Mouse (Mus musculus) forebrain, embryonic 10.5 days (tissue): ENCODE measurements around the gene Emilin2. TPM values are rescaled to one million over a fixed set of nuclear protein-coding genes. Genes with fewer than 3 reads are reported as not detected.
"Not testable (repeated sequence)": the region's sequence is repeated elsewhere in the genome, so short reads cannot be mapped to it uniquely, and the experiment has no call there.

Experiments used
- DNase-seq: peaks from one replicate; pipeline ENCODE4 v3.0.0-alpha.2; 2017; ENCODE audit warnings: low spot score; ENCODE audit errors: extremely low spot score
- H3K27ac ChIP-seq: fragments of 300-500 bp; sonication (generic); 2 replicates; pipeline ENCODE4 v1.5.1; 2016; ENCODE audit warnings: mild to moderate bottlenecking
- H3K27me3 ChIP-seq: fragments of 300-500 bp; sonication (generic); 2 replicates; pipeline ENCODE4 v1.6.1; 2016; ENCODE audit warnings: mild to moderate bottlenecking; ENCODE audit not compliant: poor library complexity, severe bottlenecking
- H3K36me3 ChIP-seq: fragments of 300-500 bp; sonication (generic); replicated peaks from 2 replicates; pipeline ENCODE4 v1.6.1; 2016; ENCODE audit warnings: mild to moderate bottlenecking, moderate library complexity
- H3K4me1 ChIP-seq: fragments of 300-500 bp; sonication (generic); 2 replicates; pipeline ENCODE4 v1.6.1; 2016
- H3K4me3 ChIP-seq: fragments of 300-500 bp; sonication (generic); 2 replicates; pipeline ENCODE4 v1.5.1; 2016; ENCODE audit warnings: mild to moderate bottlenecking, moderate library complexity
- H3K9me3 ChIP-seq: fragments of 300-500 bp; sonication (generic); 2 replicates; pipeline ENCODE4 v1.6.1; 2016; ENCODE audit warnings: mild to moderate bottlenecking, moderate library complexity
- WGBS: fragments of 180-500 bp; shearing (Covaris S2); methylation state at CpG from one replicate; pipeline ENCODE4 v1.1.7; 2016; 5-methylcytosine and 5-hydroxymethylcytosine counted together
- polyA plus RNA-seq: library from polyadenylated mRNA; unstranded; fragments of >200 nt; fragmentation: Nextera tagmentation; extraction: Ambion mirVana; gene quantifications from 2 replicates; pipeline ENCODE4 v1.2.1, GENCODE M21; 2016

The Emilin2 gene
- polyA plus RNA-seq = 19.7 and 22.6 TPM in 2 replicates

DNA sequence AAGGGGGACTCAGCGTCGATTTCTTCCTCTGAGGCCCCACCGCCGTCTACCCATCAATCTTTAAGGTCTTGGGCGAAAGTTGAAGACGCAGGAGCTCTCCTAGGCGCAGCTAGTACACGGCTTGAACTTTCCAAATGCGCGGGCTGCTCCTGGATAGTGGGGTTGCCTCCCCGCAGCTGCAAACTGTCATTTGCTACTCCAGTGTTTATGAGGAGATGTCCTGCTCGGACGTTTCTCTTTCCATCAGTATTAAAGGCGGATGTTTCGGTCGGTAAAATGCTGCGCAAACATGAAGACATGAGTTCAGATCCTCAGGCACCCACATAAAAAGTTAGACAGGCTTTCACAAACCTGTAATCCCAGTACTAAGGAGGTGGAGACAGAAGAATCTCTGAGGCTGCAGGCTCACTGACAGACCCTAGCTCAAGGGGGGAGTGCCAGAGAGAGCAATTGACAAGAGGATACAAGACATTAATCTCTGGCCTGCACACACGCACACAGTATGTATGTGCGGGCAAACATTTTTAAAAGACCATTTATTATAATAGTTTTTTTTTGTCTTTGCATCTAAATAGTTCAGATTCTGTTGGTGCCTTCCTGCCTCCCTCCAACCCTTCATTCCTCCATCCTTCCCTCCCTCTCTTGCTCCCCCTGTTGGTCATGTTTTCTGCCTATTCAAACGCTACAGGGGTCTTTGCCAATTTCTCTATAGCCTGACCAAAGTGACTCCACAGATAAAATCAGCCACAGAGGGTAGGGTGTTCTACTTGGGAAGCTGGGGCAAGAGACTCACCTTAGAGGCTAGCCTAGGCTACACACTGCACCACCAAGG, at the start of gene Emilin2:
Emilin2 (minus strand) TSS at position 639 of the 832 bp plus-strand sequence.
- H3K9me3 ChIP-seq = no peaks in the 10 kb centered on the region
- H3K27me3 ChIP-seq = peaks cover 29% of the 10 kb centered on the region
- 6% methylated on average over 20 of the region's 20 CpGs for WGBS
- peak within 1 kb of the TSS; percentile 83 for H3K4me3 ChIP-seq
- H3K4me1 ChIP-seq = peaks cover 41% of the 10 kb centered on the region
- peak within 1 kb of the TSS; percentile 91 for H3K27ac ChIP-seq
- DNase-seq = peak; percentile 48
- H3K36me3 ChIP-seq = 0 out of 2 replicates have a peak, but pooled peaks cover 2% of the 10 kb centered on the region

DNA sequence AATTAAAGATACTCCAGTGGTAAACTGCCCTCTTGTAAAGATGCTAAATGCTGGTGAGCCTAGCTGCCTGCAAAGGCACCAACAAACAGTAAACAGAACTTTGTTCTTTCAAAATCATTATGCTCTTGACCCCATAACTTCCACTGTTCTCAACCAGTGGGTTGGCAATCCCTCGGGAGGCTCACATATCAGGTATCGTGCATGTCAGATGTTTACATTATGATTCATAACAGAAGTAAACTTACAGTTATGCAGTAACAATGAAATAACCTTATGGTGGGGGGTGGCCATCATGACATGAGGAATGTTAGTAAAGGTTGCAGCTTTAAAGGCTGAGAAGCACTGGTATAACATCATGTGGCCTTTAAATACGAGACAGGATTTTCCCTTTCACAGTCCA, 43.7 kb upstream of the Emilin2 start:
- H3K9me3 ChIP-seq = no peaks in the 10 kb centered on the region
- no peak for DNase-seq
- no peak overlapping the region for H3K4me3 ChIP-seq
- H3K27ac ChIP-seq = no peak overlapping the region
- 98% methylated on average over 3 of the region's 3 CpGs for WGBS
- H3K27me3 ChIP-seq = no peaks in the 10 kb centered on the region
- H3K4me1 ChIP-seq = no peaks in the 10 kb centered on the region
- peaks cover 97% of the 10 kb centered on the region for H3K36me3 ChIP-seq

DNA sequence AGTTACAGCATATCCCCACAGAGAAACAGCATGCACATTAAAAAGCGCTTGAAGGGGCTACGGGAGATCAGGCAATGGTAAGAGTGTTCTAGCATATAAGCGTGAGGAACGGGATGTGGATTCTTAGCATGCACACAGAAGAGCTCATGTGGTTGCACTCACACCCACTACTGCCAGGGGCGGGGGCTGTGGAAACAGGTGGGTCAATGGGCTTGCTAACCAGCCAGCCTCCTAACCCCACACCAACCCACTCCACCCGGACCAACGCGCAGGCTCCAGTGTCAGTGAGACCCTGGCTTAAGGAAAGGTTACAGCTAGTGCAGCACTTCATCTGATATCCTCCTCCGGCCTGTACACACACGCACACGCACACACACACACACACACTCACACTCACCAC, 42.4 kb upstream of the Emilin2 start:
- WGBS = 94% methylated on average over 11 of the region's 11 CpGs
- peaks cover 97% of the 10 kb centered on the region for H3K36me3 ChIP-seq

DNA sequence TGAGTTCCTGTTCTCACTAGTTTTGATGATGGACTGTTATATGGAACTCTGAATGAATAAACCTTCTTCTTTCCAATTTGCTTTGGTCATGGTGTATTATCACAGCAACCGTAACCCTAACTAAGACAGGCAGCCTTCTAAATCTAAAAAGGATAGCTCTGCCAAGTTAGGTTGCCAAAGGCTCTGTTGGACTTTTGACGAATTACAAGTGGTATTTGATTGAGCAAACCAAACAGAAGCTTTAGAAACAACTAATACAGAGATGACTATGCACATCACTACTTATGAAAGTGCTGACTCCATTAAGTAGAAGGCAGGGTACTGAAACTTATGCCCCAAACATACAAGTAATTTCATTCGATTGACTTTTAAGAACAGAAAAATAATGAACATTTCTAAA, 36.4 kb upstream of the Emilin2 start:
- DNase-seq = no peak
- Histone ChIP-seq H3K27me3 (no peaks in the 10 kb centered on the region), H3K4me3 (no peak overlapping the region), H3K9me3 (no peaks in the 10 kb centered on the region), H3K27ac (no peak overlapping the region), H3K36me3 (peaks cover 98% of the 10 kb centered on the region), H3K4me1 (no peaks in the 10 kb centered on the region)
- WGBS = 92% methylated on average over 3 of the region's 3 CpGs

More for the DNA sequence above, 42.4 kb upstream of the Emilin2 start:
- Histone ChIP-seq H3K27ac (no peak overlapping the region), H3K4me1 (no peaks in the 10 kb centered on the region), H3K27me3 (no peaks in the 10 kb centered on the region), H3K4me3 (no peak overlapping the region), H3K9me3 (no peaks in the 10 kb centered on the region)
- DNase-seq = no peak

DNA sequence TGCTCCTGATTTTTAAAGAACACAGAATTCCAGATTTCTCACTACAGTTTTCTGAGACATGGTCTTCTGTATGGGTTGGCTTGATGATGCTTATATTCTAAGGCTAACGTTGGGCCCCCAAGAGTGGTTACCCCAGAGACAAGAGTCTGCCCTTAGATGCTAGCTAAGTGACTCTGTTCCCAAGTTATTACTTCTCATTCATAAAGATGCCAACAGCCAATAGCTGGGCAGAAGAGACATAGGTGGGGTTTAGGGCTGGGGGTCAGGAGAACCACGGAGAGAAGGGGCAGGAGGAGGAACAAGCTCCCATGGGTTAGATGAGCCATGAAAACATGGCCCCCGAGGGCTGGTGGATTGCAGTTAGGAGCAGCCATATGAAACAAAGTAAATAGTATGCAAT, 30.2 kb upstream of the Emilin2 start:
- no peaks in the 10 kb centered on the region for H3K27me3 ChIP-seq
- H3K4me1 ChIP-seq = no peaks in the 10 kb centered on the region
- H3K4me3 ChIP-seq = no peak overlapping the region
- WGBS = 87% methylated on average over 3 of the region's 3 CpGs
- peaks cover 60% of the 10 kb centered on the region for H3K36me3 ChIP-seq
- peak; percentile 12 for DNase-seq
- H3K9me3 ChIP-seq = no peaks in the 10 kb centered on the region
- no peak overlapping the region for H3K27ac ChIP-seq

DNA sequence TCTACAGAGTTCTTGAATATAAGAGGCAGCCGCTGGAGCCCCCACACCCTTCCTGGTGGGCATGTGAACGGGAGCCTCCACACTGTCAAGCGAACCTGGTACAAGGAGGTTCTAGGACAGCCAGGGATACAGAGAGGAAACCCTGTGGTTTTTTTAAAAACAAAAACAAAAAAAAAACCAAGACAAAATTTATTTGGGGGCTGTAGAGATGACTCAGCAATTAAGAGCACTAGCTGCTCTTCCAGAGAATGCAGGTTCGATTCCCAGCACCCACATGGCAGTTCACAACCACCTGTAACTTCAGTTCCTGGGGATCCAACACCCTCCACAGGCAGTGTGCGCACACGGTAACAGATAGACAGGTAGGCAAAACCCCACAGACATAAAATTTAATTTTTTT, 26.8 kb upstream of the Emilin2 start:
- 96% methylated on average over 6 of the region's 6 CpGs for WGBS
- Histone ChIP-seq H3K27ac (no peak overlapping the region), H3K9me3 (no peaks in the 10 kb centered on the region), H3K36me3 (peaks cover 29% of the 10 kb centered on the region), H3K27me3 (no peaks in the 10 kb centered on the region), H3K4me3 (no peak overlapping the region), H3K4me1 (no peaks in the 10 kb centered on the region)
- no peak for DNase-seq

DNA sequence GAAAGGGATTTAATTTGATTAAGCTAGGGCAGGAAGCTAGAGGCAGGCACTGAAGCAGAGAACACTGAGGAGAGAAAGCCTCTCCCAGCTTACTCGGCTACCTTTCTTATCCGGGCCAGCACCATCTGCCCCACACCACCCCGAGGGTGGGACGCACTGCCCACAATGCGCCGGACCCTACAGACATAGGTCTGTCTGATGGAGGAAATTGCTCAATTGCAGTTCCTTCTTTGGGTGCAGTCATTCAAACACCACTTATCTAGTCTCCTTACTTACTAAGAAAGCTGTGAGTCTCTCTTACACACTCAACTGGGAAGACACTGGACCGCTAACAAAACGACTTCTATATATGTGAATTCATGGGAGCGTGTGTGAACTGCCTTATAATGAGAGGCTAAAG, 25.8 kb upstream of the Emilin2 start:
- H3K4me3 ChIP-seq = no peak overlapping the region
- H3K36me3 ChIP-seq = peaks cover 18% of the 10 kb centered on the region
- 93% methylated on average over 9 of the region's 9 CpGs for WGBS
- H3K4me1 ChIP-seq = no peaks in the 10 kb centered on the region
- no peak overlapping the region for H3K27ac ChIP-seq
- H3K9me3 ChIP-seq = no peaks in the 10 kb centered on the region
- H3K27me3 ChIP-seq = no peaks in the 10 kb centered on the region
- no peak for DNase-seq

DNA sequence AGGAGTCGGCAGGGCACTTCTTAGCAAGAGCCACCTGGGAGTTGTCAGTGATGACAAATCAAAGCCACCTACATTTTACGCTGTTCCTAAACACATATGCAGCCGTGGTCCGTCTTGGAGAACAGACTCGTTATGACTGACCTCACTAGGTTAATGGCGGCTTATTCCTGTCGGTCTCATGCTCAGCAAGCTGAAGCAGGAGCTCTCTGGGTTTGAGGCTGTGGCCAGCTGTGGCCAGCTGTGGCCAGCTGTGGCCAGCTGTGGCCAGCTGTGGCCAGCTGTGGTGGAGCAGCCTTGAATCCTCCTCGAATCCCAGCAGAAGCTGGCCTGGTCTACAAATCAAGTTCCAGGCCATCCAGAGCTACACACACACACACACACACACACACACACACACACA, 24.6 kb upstream of the Emilin2 start:
- WGBS = 92% methylated on average over 8 of the region's 8 CpGs

DNA sequence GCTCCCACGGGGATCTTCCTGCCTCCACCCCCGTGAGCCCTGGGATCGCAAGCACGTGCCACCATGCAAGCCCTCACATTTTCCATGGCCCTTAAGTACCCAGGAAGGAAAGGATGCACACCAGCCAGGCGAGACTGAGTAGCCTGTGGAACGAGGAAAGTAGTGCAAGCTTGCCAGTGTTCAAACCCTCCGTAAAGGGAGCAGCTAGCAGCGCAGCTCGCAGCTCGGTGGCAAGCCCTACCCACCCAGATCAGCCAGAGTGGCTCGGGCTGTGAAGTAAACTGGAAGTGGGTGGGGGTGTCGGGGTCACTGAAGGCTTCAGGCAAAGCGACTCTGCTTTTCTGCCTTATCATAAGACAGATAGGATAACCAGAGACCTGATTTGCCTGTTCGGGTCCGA, 20.5 kb upstream of the Emilin2 start:
- DNase-seq = no peak
- 80% methylated on average over 15 of the region's 15 CpGs for WGBS

More for the DNA sequence above, 24.6 kb upstream of the Emilin2 start:
- Histone ChIP-seq H3K4me1 (no peaks in the 10 kb centered on the region), H3K27me3 (no peaks in the 10 kb centered on the region), H3K36me3 (peaks cover 7% of the 10 kb centered on the region), H3K4me3 (no peak overlapping the region), H3K9me3 (no peaks in the 10 kb centered on the region), H3K27ac (no peak overlapping the region)
- no peak for DNase-seq

DNA sequence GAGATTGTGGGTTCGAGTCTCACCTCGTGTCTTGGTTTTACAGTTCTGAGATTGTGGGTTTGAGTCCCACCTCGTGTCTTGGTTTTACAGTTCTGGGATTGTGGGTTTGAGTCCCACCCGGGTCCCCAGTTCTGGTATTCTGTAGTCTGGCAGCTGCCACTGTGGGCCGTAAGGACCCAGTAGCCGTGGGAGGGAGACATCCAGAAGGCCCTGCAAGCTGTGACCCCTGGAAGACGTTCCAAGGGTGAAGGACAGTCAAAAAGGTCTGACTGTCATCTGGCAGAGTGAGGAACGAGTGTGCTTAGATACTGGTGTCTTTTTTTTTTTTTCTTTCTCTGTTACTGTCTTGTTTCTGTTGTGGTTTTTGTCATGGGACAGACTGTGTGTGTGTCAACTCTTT, 9.0 kb upstream of the Emilin2 start:
- not testable (repeated sequence) for H3K27me3 ChIP-seq, DNase-seq, H3K27ac ChIP-seq, H3K9me3 ChIP-seq, H3K36me3 ChIP-seq, H3K4me3 ChIP-seq, H3K4me1 ChIP-seq
- WGBS = 93% methylated on average over 8 of the region's 8 CpGs

More for the DNA sequence above, 20.5 kb upstream of the Emilin2 start:
- H3K27me3 ChIP-seq = no peaks in the 10 kb centered on the region
- H3K4me3 ChIP-seq = no peak overlapping the region
- H3K27ac ChIP-seq = no peak overlapping the region
- no peaks in the 10 kb centered on the region for H3K4me1 ChIP-seq
- H3K9me3 ChIP-seq = no peaks in the 10 kb centered on the region
- no peaks in the 10 kb centered on the region for H3K36me3 ChIP-seq

DNA sequence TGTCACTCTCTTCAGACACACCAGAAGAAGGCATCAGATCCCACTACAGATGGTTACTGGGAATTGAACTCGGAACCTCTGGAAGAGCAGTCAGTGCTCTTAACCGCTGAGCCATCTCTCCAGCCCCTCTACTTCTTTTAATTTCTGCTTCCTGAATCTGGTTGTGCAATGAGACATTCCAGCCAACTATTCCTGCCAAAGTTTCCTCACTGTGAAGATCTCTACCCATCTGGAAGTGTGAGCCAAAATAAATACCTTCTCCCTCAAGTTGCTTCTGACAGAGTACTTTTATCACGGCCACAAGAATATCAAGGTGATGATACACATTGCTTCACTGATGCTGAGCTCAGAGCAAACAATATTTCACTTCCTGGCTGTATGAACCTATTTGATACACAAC, 7.6 kb upstream of the Emilin2 start:
- 97% methylated on average over 3 of the region's 3 CpGs for WGBS
- no peak overlapping the region for H3K27ac ChIP-seq
- DNase-seq = no peak

DNA sequence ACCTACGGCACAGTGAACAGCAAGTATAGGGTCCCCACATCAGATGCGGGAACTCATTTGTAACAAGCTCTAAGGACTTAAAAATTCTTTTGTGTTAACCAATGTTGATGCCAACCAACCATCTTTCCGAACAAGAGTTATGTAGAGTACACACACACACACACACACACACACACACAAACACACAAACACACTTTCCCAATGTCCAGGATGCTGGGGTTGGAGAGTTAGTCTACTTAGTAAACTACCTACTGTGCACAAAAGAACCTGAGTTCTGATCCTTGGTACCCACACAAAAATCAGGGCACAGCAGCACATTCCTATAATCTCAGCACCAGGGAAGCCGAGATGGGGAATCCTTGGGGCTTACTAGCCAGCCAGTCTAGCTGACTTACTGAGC, 5.8 kb upstream of the Emilin2 start:
- DNase-seq = no peak
- no peaks in the 10 kb centered on the region for H3K9me3 ChIP-seq
- 95% methylated on average over 4 of the region's 4 CpGs for WGBS
- peaks cover under 1% of the 10 kb centered on the region; the same call in 1 of the 2 replicates for H3K4me1 ChIP-seq
- no peaks in the 10 kb centered on the region for H3K27me3 ChIP-seq
- H3K36me3 ChIP-seq = no peaks in the 10 kb centered on the region
- H3K27ac ChIP-seq = no peak overlapping the region
- no peak overlapping the region for H3K4me3 ChIP-seq

More for the DNA sequence above, 7.6 kb upstream of the Emilin2 start:
- Histone ChIP-seq H3K9me3 (no peaks in the 10 kb centered on the region), H3K36me3 (no peaks in the 10 kb centered on the region), H3K4me3 (no peak overlapping the region), H3K27me3 (no peaks in the 10 kb centered on the region), H3K4me1 (no peaks in the 10 kb centered on the region)

DNA sequence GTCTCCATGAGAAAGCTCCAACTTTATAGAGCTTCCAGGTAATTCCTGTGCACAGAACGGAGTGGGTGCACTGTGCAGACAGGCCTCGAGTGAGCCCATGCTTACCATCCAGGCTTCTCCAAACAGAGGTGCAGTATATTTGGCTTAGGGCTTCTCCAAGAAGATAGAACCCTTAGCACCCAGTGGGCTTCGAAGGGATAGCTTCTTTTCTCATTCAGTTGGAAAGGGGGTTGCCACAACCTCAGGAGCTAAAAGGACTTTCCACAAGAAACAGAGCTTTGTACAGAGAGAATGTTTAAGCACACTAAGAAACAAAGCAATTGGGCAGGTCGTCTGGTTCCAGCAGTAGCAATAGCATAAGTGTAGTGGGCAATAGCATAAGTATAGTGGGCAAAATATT, 2.5 kb upstream of the Emilin2 start:
- Histone ChIP-seq H3K36me3 (no peaks in the 10 kb centered on the region), H3K27me3 (peaks cover 25% of the 10 kb centered on the region), H3K27ac (no peak overlapping the region), H3K4me3 (no peak overlapping the region), H3K4me1 (peaks cover 31% of the 10 kb centered on the region), H3K9me3 (no peaks in the 10 kb centered on the region)
- no peak for DNase-seq
- 87% methylated on average over 4 of the region's 4 CpGs for WGBS
